Mouse (Mus musculus) kidney, postnatal 36 days (tissue): ENCODE measurements around the gene Olfr1293-ps.

Experiments used
- DNase-seq, 2 experiments: peaks; one replicate each; pipeline ENCODE4 v3.0.0; 2021 to 2022; ENCODE audit warnings: mixed read lengths in 2 of 2

The Olfr1293-ps gene

DNA sequence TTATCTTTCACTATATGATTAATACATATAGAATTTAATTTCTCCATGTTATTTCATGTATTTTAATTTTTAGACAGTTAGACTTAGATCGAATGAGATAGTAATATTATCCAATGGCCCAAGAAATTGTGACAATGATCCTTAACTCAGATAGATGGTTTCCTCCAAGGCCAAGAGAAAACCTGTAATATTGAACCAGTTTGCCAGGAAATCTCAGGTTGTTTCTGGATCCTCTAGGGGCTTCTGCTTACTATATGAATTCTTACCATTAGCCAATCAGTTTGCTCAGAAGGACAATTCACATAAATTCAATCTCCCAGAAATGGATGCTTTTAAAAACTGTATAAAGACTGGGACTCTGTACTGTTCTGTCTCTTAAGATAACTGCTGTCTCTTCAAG, at the start of gene Olfr1293-ps:
Olfr1293-ps (plus strand) TSS at position 301 of the 400 bp plus-strand sequence.
- no peak for DNase-seq

DNA sequence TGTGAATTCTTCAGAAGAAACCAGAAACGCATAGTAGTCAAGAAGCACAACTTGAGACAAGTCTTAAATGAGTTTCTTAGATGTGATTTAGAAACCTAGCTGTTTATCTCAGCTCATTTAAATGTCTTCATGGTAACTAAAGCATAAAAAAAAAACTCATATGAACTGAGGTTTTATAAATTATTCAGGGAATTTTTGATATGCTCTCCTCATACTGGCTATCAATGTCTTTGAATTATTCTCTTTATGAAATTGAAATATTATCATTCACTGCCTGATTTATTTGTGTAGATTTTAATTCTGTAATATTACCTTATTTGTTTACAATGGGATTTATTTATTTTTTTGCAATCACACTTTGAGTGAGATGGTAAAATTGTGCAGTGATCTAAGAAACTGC, 44.5 kb upstream of the Olfr1293-ps start, which contains the start of gene Olfr1289:
Olfr1289 (plus strand) TSS at position 301 of the 400 bp plus-strand sequence.
- no peak for DNase-seq

DNA sequence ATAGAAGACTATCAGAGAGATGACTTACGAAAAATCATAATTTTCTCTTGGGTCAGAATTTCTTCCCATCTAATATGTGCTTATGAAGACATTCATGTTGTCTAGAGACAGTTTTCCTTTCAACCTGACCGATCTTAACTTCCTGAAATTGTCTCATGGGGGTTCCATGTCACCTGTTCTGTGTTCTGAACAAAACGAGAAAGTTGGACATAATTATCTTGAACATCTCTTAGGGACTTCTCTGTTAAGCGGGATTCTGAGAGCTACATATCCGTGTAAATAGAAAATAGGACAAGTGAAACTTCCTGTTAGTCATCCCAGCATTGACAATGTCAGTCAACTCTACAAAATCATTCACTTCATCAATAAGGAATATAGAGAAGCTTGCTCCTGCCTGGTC, 31.3 kb upstream of the Olfr1293-ps start, which contains the start of gene Olfr1290:
Olfr1290 (minus strand) TSS at position 101 of the 400 bp plus-strand sequence.
- DNase-seq: no peak

DNA sequence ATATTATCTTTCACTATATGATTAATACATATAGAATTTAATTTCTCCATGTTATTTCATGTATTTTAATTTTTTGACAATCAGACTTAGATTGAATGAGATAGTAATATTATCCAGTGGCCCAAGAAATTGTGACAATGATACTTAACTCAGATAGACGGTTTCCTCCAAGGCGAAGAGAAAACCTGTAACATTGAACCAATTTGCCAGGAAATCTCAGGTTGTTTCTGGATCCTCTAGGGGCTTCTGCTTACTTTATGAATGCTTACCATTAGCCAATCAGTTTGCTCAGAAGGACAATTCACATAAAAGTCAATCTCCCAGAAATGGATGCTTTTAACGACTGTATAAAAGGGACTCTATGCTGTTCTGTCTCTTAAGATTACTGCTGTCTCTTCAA, 28.1 kb upstream of the Olfr1293-ps start, which contains the start of gene Olfr1291-ps1:
Olfr1291-ps1 (plus strand) TSS at position 301 of the 400 bp plus-strand sequence.
- DNase-seq: no peak

DNA sequence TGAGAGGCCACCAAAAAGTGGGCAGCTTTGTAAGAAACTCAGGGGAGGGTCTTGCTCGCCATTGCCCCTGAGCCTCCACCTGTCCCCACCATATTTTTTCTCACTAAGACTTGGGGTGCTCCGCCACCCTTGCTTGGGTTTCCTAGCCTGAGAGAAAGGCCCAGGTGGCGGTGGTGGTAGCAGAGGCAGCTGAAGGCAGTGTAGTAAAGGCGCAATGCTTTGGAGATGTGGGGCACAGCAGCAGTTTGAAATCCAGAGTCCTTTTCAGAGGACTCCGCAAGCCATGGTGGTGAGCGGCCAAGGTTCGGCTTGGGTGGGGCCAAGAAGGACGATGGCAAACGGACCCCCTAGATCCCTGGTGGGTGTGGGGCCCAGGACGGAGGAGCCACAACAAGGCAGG, 7.6 kb upstream of the Olfr1293-ps start:
- DNase-seq: no peak

DNA sequence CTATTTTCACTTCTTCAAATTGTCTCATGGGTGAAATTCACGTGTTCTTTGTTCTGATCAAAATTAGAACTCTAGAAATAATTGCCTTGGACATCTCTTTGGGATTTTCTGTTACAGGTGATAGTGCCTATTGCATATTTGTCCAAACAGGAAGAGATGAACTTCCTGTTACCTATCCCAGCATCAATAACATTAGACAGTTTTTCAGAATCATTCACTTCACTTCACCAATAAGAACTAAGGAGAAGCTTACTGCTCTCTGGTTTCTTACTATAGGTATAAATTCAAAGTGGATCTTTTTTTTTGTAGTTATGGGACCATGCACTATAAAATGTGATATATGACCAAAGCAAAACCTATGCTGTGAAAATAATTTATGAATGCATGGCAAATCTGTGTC, 15.2 kb downstream of the Olfr1293-ps start, which contains the start of gene Olfr1294:
Olfr1294 (minus strand) TSS at position 101 of the 400 bp plus-strand sequence.
- no peak for DNase-seq

DNA sequence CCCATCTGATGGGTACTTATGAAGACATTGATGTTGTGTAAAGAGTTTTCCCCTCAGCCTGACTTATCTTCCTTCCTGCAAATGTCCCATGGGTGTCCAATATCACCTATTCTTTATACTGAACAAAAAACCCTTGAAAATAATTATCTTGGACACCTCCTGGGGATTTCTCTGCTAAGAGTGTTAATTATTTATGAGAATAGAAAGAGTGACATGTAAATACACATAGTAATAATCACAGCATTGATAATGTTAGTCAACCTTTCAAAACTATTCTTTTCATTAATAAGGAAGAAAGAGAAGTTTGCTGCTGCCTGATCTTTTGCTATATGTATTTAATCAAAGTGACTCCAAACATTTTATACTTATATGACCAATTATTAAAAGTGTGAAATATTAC, 44.6 kb downstream of the Olfr1293-ps start, which contains the start of gene Olfr1295:
Olfr1295 (minus strand) TSS at position 101 of the 400 bp plus-strand sequence.
- DNase-seq: no peak
